ENCODE assay signal across 8 mouse cellular contexts in genomic region chr11:95712563-95713224, GRCm38 (mm10). TPM values are rescaled to one million over a fixed set of nuclear protein-coding genes. Genes with fewer than 3 reads are reported as not detected.
DNase-seq lines count a peak whose midpoint lies in the region; ATAC-seq and TF ChIP-seq lines count a peak whose summit lies in the region.

Gene Zfp652, plus strand, starts transcription at chr11:95712673.

- no peaks in the 10 kb centered on the region for H3K36me3 ChIP-seq in embryonic facial prominence, embryonic 13.5 days
- H3K36me3 ChIP-seq in heart, adult 2 months (ENCODE audit: control insufficient read depth, insufficient read depth, low read length) = no peaks in the 10 kb centered on the region
- H3K36me3 ChIP-seq in limb, embryonic 15.5 days = no peaks in the 10 kb centered on the region

- peaks cover 35% of the 10 kb centered on the region for H3K4me1 ChIP-seq in embryonic facial prominence, embryonic 13.5 days
- H3K4me1 ChIP-seq in heart, adult 2 months (ENCODE audit: control insufficient read depth, insufficient read depth, low read length) = peaks cover 6% of the 10 kb centered on the region
- peaks cover 33% of the 10 kb centered on the region for H3K4me1 ChIP-seq in limb, embryonic 15.5 days

- peak within 1 kb of the TSS; percentile 85 for H3K4me3 ChIP-seq in embryonic facial prominence, embryonic 13.5 days
- peak within 1 kb of the TSS; percentile 71 for H3K4me3 ChIP-seq in heart, adult 2 months
- peak within 1 kb of the TSS; percentile 74 for H3K4me3 ChIP-seq in limb, embryonic 15.5 days

- peak; percentile 72 for DNase-seq in 3T3-L1 (ENCODE audit: low read depth, low spot score)
- DNase-seq in adrenal gland, postnatal 36 days = peak; percentile 87 to 91
- peak; percentile 88 to 92 for DNase-seq in heart, adult 2 months
- peak; percentile 87 to 90 for DNase-seq in kidney, adult 8-10 months
- DNase-seq in monocyte, adult 2 months (ENCODE audit: low read depth in 1 of 2, low spot score in 2 of 2) = peak; percentile 29 to 63
- DNase-seq in spleen, postnatal 36 days (ENCODE audit: low spot score in 2 of 2) = peak; percentile 97

- H3K9me3 ChIP-seq in embryonic facial prominence, embryonic 13.5 days = no peaks in the 10 kb centered on the region
- H3K9me3 ChIP-seq in limb, embryonic 15.5 days = no peaks in the 10 kb centered on the region

- H3K27me3 ChIP-seq in embryonic facial prominence, embryonic 13.5 days = no peaks in the 10 kb centered on the region
- H3K27me3 ChIP-seq in heart, adult 2 months (ENCODE audit: control insufficient read depth, insufficient read depth, low read length) = no peaks in the 10 kb centered on the region
- H3K27me3 ChIP-seq in limb, embryonic 15.5 days = no peaks in the 10 kb centered on the region

- peak; percentile 86 for ATAC-seq in embryonic facial prominence, embryonic 13.5 days (ENCODE audit: insufficient number of reproducible peaks, insufficient read depth, low FRiP score, low TSS enrichment, low read depth)
- ATAC-seq in limb, embryonic 15.5 days (ENCODE audit: insufficient number of reproducible peaks, low FRiP score, low TSS enrichment, low read depth) = peak; percentile 90

- no peak for TF ChIP-seq CTCF in heart, adult 2 months (IDR thresholded peaks at IDR 0.05)

- H3K9ac ChIP-seq in embryonic facial prominence, embryonic 13.5 days = peak within 1 kb of the TSS; percentile 98
- H3K9ac ChIP-seq in heart, adult 2 months (ENCODE audit: low read depth, low read length) = peak within 1 kb of the TSS; percentile 92
- H3K9ac ChIP-seq in limb, embryonic 15.5 days = peak within 1 kb of the TSS; percentile 84

- TF ChIP-seq POLR2A in heart, adult 2 months (IDR thresholded peaks at IDR 0.05; ENCODE audit: insufficient read depth, low read depth, low read length) = peak; percentile 19; the same call in 1 of the 2 replicates

- H3K4me2 ChIP-seq in embryonic facial prominence, embryonic 13.5 days = peak within 1 kb of the TSS; percentile 90
- H3K4me2 ChIP-seq in limb, embryonic 15.5 days = peak within 1 kb of the TSS; percentile 82

- TF ChIP-seq EP300 in heart, adult 2 months (IDR thresholded peaks at IDR 0.05; ENCODE audit: insufficient read depth, low read depth, low read length) = no peak

- WGBS in embryonic facial prominence, embryonic 13.5 days = under 1% methylated on average over 29 of the region's 103 CpGs
- WGBS in heart, adult 2 months = under 1% methylated on average over 67 of the region's 103 CpGs
- under 1% methylated on average over 42 of the region's 103 CpGs for WGBS in limb, embryonic 15.5 days

- peaks cover 2% of the 10 kb centered on the region; the same call in 1 of the 2 replicates for H3K79me2 ChIP-seq in heart, adult 2 months (replicated peaks; ENCODE audit: control insufficient read depth, insufficient read depth, low read length)

- intact Hi-C loops in heart, adult 2 months (cut with DNase I) = no loop called here

- peak within 1 kb of the TSS; percentile 99 for H3K27ac ChIP-seq in embryonic facial prominence, embryonic 13.5 days
- peak within 1 kb of the TSS; percentile 85 for H3K27ac ChIP-seq in heart, adult 2 months
- H3K27ac ChIP-seq in limb, embryonic 15.5 days = peak within 1 kb of the TSS; percentile 98

RNA-seq across cellular contexts. Expression of gene Zfp652, which starts in this region (rescaled TPM):
- total RNA-seq in adrenal gland, postnatal 36 days (2021) = 10 to 100 TPM; 40.2 to 47.4 TPM
- polyA plus RNA-seq in embryonic facial prominence, embryonic 13.5 days (2015; fragmentation: Nextera tagmentation; extraction: Ambion mirVana) = 24.5 and 25.3 TPM in 2 replicates
- 10 to 100 TPM; 47.6 to 54.4 TPM for total RNA-seq in heart, adult 2 months (2021)
- 16.1 and 22.3 TPM in 2 replicates for polyA plus RNA-seq in heart, adult 2 months (2012; rRNA removed)
- polyA plus RNA-seq in limb, embryonic 15.5 days (2015; fragmentation: Nextera tagmentation; extraction: Ambion mirVana) = 23.4 and 26.6 TPM in 2 replicates

Comparison
In these comparisons a context has a peak if more than half of its experiments do, and no peak if none do; other contexts are left out.
1. Peak in every context shown above with its lines: DNase-seq, ATAC-seq, H3K4me3 ChIP-seq and H3K27ac ChIP-seq.
2. DNase-seq: peak in every context shown above with its lines; median percentile 97 in spleen, postnatal 36 days; 90 in heart, adult 2 months; 89 in adrenal gland, postnatal 36 days; 88 in kidney, adult 8-10 months; 72 in 3T3-L1; 46 in monocyte, adult 2 months.